Comparison of ENCODE assay signal across 11 mouse cellular contexts in genomic region chr4:144428868-144429267, GRCm38 (mm10). TPM values are rescaled to one million over a fixed set of nuclear protein-coding genes. Genes with fewer than 3 reads are reported as not detected.
DNase-seq lines count a peak whose midpoint lies in the region; ATAC-seq and TF ChIP-seq lines count a peak whose summit lies in the region.
"Had no signal": no experiment of that assay in that cellular context is flagged by ENCODE, and none has a peak within 500 bp of the region (broad histone marks: within the 10 kb centered on the region; RNA-seq: fewer than 3 reads in every experiment).

No protein-coding gene starts in this region.

- TF ChIP-seq CTCF in liver, adult 2 months (IDR thresholded peaks at IDR 0.05; ENCODE audit: low read depth, low read length): no peak

- no peak for TF ChIP-seq POLR2A in liver, adult 2 months (IDR thresholded peaks at IDR 0.05; ENCODE audit: extremely low read depth, insufficient read depth, low read length)

- H3K4me2 ChIP-seq in liver, embryonic 11.5 days: no peak overlapping the region
- H3K4me2 ChIP-seq in neural tube, embryonic 15.5 days: no peak overlapping the region
- H3K4me2 ChIP-seq: midbrain, embryonic 13.5 days had no signal

- WGBS in liver, adult 2 months: 15% methylated on average over 3 of the region's 3 CpGs
- WGBS in liver, embryonic 11.5 days: 25% methylated on average over 3 of the region's 3 CpGs
- WGBS in neural tube, embryonic 15.5 days: 26% methylated on average over 3 of the region's 3 CpGs

- H3K9me3 ChIP-seq in liver, embryonic 11.5 days (ENCODE audit: control insufficient read depth, low read length): no peaks in the 10 kb centered on the region
- no peaks in the 10 kb centered on the region for H3K9me3 ChIP-seq in neural tube, embryonic 15.5 days (replicated peaks)

- no peaks in the 10 kb centered on the region for H3K79me2 ChIP-seq in liver, adult 2 months (ENCODE audit: control insufficient read depth, insufficient read depth, low read length)

- ATAC-seq in liver, embryonic 11.5 days (replicated peaks; ENCODE audit: low FRiP score): no peak
- ATAC-seq in neural tube, embryonic 15.5 days (ENCODE audit: low FRiP score): no peak
- ATAC-seq: midbrain, embryonic 13.5 days had no signal

- H3K9ac ChIP-seq in liver, adult 2 months (ENCODE audit: low read depth, low read length): no peak overlapping the region
- no peak overlapping the region for H3K9ac ChIP-seq in liver, embryonic 11.5 days (ENCODE audit: low read depth, low read length)
- no peak overlapping the region for H3K9ac ChIP-seq in neural tube, embryonic 15.5 days (replicated peaks)
- H3K9ac ChIP-seq: midbrain, embryonic 13.5 days had no signal

- no peak overlapping the region for H3K27ac ChIP-seq in liver, adult 2 months (replicated peaks; ENCODE audit: insufficient read depth, low read depth, low read length)
- H3K27ac ChIP-seq in liver, embryonic 11.5 days (ENCODE audit: low read depth, low read length): no peak overlapping the region
- no peak overlapping the region for H3K27ac ChIP-seq in neural tube, embryonic 15.5 days (replicated peaks)
- H3K27ac ChIP-seq: midbrain, embryonic 13.5 days had no signal

- H3K4me1 ChIP-seq in liver, adult 2 months (ENCODE audit: control insufficient read depth, insufficient read depth, low read length): no peaks in the 10 kb centered on the region
- H3K4me1 ChIP-seq in liver, embryonic 11.5 days (replicated peaks; ENCODE audit: control insufficient read depth, insufficient read depth, low read length): no peaks in the 10 kb centered on the region
- no peaks in the 10 kb centered on the region for H3K4me1 ChIP-seq in neural tube, embryonic 15.5 days
- H3K4me1 ChIP-seq: midbrain, embryonic 13.5 days had no signal

- no peaks in the 10 kb centered on the region for H3K36me3 ChIP-seq in liver, adult 2 months (ENCODE audit: control insufficient read depth, insufficient read depth, low read length)
- no peaks in the 10 kb centered on the region for H3K36me3 ChIP-seq in liver, embryonic 11.5 days (ENCODE audit: control insufficient read depth, insufficient read depth, low read length)
- H3K36me3 ChIP-seq in neural tube, embryonic 15.5 days: no peaks in the 10 kb centered on the region
- H3K36me3 ChIP-seq: midbrain, embryonic 13.5 days had no signal

- H3K27me3 ChIP-seq in liver, adult 2 months (ENCODE audit: control insufficient read depth, insufficient read depth, low read length): no peaks in the 10 kb centered on the region
- no peaks in the 10 kb centered on the region for H3K27me3 ChIP-seq in liver, embryonic 11.5 days (replicated peaks; ENCODE audit: control insufficient read depth, insufficient read depth, low read length)
- no peaks in the 10 kb centered on the region for H3K27me3 ChIP-seq in neural tube, embryonic 15.5 days (replicated peaks)
- H3K27me3 ChIP-seq: midbrain, embryonic 13.5 days had no signal

- DNase-seq in adrenal gland, postnatal 10 days: peak; percentile 36
- DNase-seq in adrenal gland, adult 2 months: no peak
- peak; percentile 4 for DNase-seq in liver, adult 2 months (ENCODE audit: extremely low read depth, low read depth, low spot score)
- no peak for DNase-seq in liver, embryonic 11.5 days (ENCODE audit: low spot score)
- peak; percentile 79 for DNase-seq in ZHBTc4 (ENCODE audit: low read depth, low spot score)
- DNase-seq in kidney, postnatal 10 days: peak; percentile 41
- DNase-seq in spleen, postnatal 4 days (ENCODE audit: low spot score in 2 of 2): no peak
- DNase-seq: spleen, adult 18-20 months had no signal

- H3K4me3 ChIP-seq in liver, adult 2 months (ENCODE audit: insufficient read depth, low read depth, low read length): no peak overlapping the region
- no peak overlapping the region for H3K4me3 ChIP-seq in liver, embryonic 11.5 days (ENCODE audit: low read depth, low read length)
- no peak overlapping the region for H3K4me3 ChIP-seq in neural tube, embryonic 15.5 days (replicated peaks)
- H3K4me3 ChIP-seq: midbrain, embryonic 13.5 days had no signal

RNA-seq across cellular contexts. Expression of gene 1700012P22Rik, which starts 9.7 kb away (rescaled TPM):
- not detected for total RNA-seq in adrenal gland, postnatal 10 days (2021)
- total RNA-seq in adrenal gland, adult 2 months (2021): not detected
- polyA plus RNA-seq in adrenal gland, adult 2 months (2012; rRNA removed): not detected in 2 replicates
- total RNA-seq in liver, adult 2 months (2014; rRNA removed): not detected in 2 replicates
- not detected in 2 replicates for polyA plus RNA-seq in liver, adult 2 months (2012; rRNA removed)
- not detected in 2 replicates for polyA plus RNA-seq in liver, embryonic 11.5 days (2014; fragmentation: Nextera tagmentation; extraction: Ambion mirVana)
- not detected in 2 replicates for polyA plus RNA-seq in neural tube, embryonic 15.5 days (2015; fragmentation: Nextera tagmentation; extraction: Ambion mirVana)
- total RNA-seq: layer of hippocampus, postnatal 10 days had no signal
- polyA plus RNA-seq: midbrain, embryonic 13.5 days had no signal

RNA-seq across cellular contexts. Expression of gene Pramef12, which starts 20.6 kb away (rescaled TPM):
- under 1 TPM in 1 of 2 experiments, not detected in 1; 0.12 TPM for total RNA-seq in adrenal gland, postnatal 10 days (2021)
- total RNA-seq in adrenal gland, adult 2 months (2021): not detected
- not detected in 2 replicates for polyA plus RNA-seq in adrenal gland, adult 2 months (2012; rRNA removed)
- total RNA-seq in liver, adult 2 months (2014; rRNA removed): not detected in 2 replicates
- polyA plus RNA-seq in liver, adult 2 months (2012; rRNA removed): not detected in 2 replicates
- 0.09 TPM in 1 of 2 replicates, not detected in the other for polyA plus RNA-seq in liver, embryonic 11.5 days (2014; fragmentation: Nextera tagmentation; extraction: Ambion mirVana)
- polyA plus RNA-seq in neural tube, embryonic 15.5 days (2015; fragmentation: Nextera tagmentation; extraction: Ambion mirVana): not detected in 2 replicates
- total RNA-seq: layer of hippocampus, postnatal 10 days had no signal

RNA-seq across cellular contexts. Expression of gene Gm9944, which starts 24.2 kb away (rescaled TPM):
- not detected for total RNA-seq in adrenal gland, postnatal 10 days (2021)
- total RNA-seq in adrenal gland, adult 2 months (2021): not detected
- polyA plus RNA-seq in adrenal gland, adult 2 months (2012; rRNA removed): not detected in 2 replicates
- not detected in 2 replicates for total RNA-seq in liver, adult 2 months (2014; rRNA removed)
- not detected in 2 replicates for polyA plus RNA-seq in liver, adult 2 months (2012; rRNA removed)
- polyA plus RNA-seq in liver, embryonic 11.5 days (2014; fragmentation: Nextera tagmentation; extraction: Ambion mirVana): not detected in 2 replicates
- polyA plus RNA-seq in neural tube, embryonic 15.5 days (2015; fragmentation: Nextera tagmentation; extraction: Ambion mirVana): not detected in 2 replicates
- total RNA-seq: layer of hippocampus, postnatal 10 days had no signal
- polyA plus RNA-seq: midbrain, embryonic 13.5 days had no signal

RNA-seq across cellular contexts. Expression of gene Aadacl3, which starts 34.7 kb away (rescaled TPM):
- total RNA-seq in adrenal gland, postnatal 10 days (2021): not detected
- total RNA-seq in adrenal gland, adult 2 months (2021): not detected
- not detected in 2 replicates for polyA plus RNA-seq in adrenal gland, adult 2 months (2012; rRNA removed)
- not detected in 2 replicates for total RNA-seq in liver, adult 2 months (2014; rRNA removed)
- polyA plus RNA-seq in liver, adult 2 months (2012; rRNA removed): not detected in 2 replicates
- polyA plus RNA-seq in liver, embryonic 11.5 days (2014; fragmentation: Nextera tagmentation; extraction: Ambion mirVana): not detected in 2 replicates
- not detected in 2 replicates for polyA plus RNA-seq in neural tube, embryonic 15.5 days (2015; fragmentation: Nextera tagmentation; extraction: Ambion mirVana)
- total RNA-seq: layer of hippocampus, postnatal 10 days had no signal
- polyA plus RNA-seq: midbrain, embryonic 13.5 days had no signal

RNA-seq across cellular contexts. Expression of gene Pramef20, which starts 51.1 kb away (rescaled TPM):
- not detected for total RNA-seq in adrenal gland, postnatal 10 days (2021)
- total RNA-seq in adrenal gland, adult 2 months (2021): not detected
- polyA plus RNA-seq in adrenal gland, adult 2 months (2012; rRNA removed): not detected in 2 replicates
- not detected in 2 replicates for total RNA-seq in liver, adult 2 months (2014; rRNA removed)
- polyA plus RNA-seq in liver, adult 2 months (2012; rRNA removed): not detected in 2 replicates
- polyA plus RNA-seq in liver, embryonic 11.5 days (2014; fragmentation: Nextera tagmentation; extraction: Ambion mirVana): not detected in 2 replicates
- polyA plus RNA-seq in neural tube, embryonic 15.5 days (2015; fragmentation: Nextera tagmentation; extraction: Ambion mirVana): not detected in 2 replicates
- total RNA-seq: layer of hippocampus, postnatal 10 days had no signal
- polyA plus RNA-seq: midbrain, embryonic 13.5 days had no signal

Comparison
In these comparisons a context has a peak if more than half of its experiments do, and no peak if none do; other contexts are left out.
1. DNase-seq: peak in adrenal gland, postnatal 10 days (single experiment), liver, adult 2 months (single experiment), ZHBTc4 (single experiment) and kidney, postnatal 10 days (single experiment); none in adrenal gland, adult 2 months (single experiment), liver, embryonic 11.5 days (single experiment) and spleen, postnatal 4 days (0 of 2).